In the genomic region with DNA sequence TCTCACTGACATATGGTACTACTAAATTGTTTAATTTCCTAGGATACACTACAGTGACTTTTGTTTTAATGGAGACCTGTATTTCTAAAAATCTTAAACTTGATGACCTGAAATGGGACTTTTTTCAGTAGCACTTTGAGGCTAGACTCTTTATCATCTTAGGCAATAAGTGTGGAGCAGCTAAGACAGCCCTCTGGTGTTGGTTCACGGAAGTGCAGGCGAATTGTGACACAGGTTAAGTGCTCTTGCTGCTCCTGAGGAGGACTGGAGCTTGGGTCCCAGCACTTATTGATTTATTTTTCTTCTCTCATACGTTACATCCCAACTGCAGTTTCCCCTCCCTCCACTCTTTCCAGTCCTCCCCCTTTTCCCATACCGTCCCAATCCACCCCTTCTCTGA, we compare ENCODE assay signal across 9 mouse cellular contexts.
DNase-seq lines count a peak whose midpoint lies in the region; ATAC-seq lines count a peak whose summit lies in the region.
"Had no signal": no experiment of that assay in that cellular context is flagged by ENCODE, and none has a peak within 500 bp of the region (broad histone marks: within the 10 kb centered on the region; RNA-seq: fewer than 3 reads in every experiment).

No protein-coding gene starts in this region.

- H3K27me3 ChIP-seq in heart, embryonic 11.5 days (ENCODE audit: control insufficient read depth, insufficient read depth, low read length), result no peaks in the 10 kb centered on the region

- H3K36me3 ChIP-seq in heart, embryonic 11.5 days (ENCODE audit: control insufficient read depth, insufficient read depth, low read length), result no peaks in the 10 kb centered on the region

- no peak for ATAC-seq in heart, embryonic 11.5 days (replicated peaks; ENCODE audit: insufficient number of reproducible peaks, low FRiP score, low TSS enrichment)
- peak; percentile 86 for ATAC-seq in monocyte, adult 5-6 weeks (replicated peaks; ENCODE audit: insufficient number of reproducible peaks, low FRiP score, low TSS enrichment, poor library complexity, severe bottlenecking)

- H3K4me1 ChIP-seq in heart, embryonic 11.5 days (ENCODE audit: control insufficient read depth, insufficient read depth, low read length), result no peaks in the 10 kb centered on the region

- H3K4me2 ChIP-seq in heart, embryonic 11.5 days, result no peak overlapping the region

- WGBS in heart, embryonic 11.5 days (ENCODE audit: insufficient replicate concordance), result 28% methylated on average over 4 of the region's 4 CpGs

- no peak overlapping the region for H3K9ac ChIP-seq in heart, embryonic 11.5 days (ENCODE audit: low read depth, low read length)

- no peak overlapping the region for H3K27ac ChIP-seq in heart, embryonic 11.5 days (ENCODE audit: low read depth, low read length)

- intact Hi-C loops in heart, postnatal 25 days (cut with DNase I), result loop anchor here (2.0 kb wide), 1 partner anchor 1247 kb away; no protein-coding TSS in a partner anchor

- DNase-seq in heart, adult 11 months, result peak; percentile 95
- peak; percentile 80 for DNase-seq in adrenal gland, adult 2 months
- peak; percentile 61 for DNase-seq in embryo, embryonic 11.5 days (ENCODE audit: low read depth, low spot score)
- DNase-seq in heart, postnatal 25 days (ENCODE audit: low spot score), result peak; percentile 35
- DNase-seq in left cerebral cortex, adult 18-20 months (ENCODE audit: low spot score in 2 of 2), result peak; percentile 84 to 90
- DNase-seq in telencephalon, adult 2 months (ENCODE audit: low read depth, low spot score), result peak; percentile 65

- no peak overlapping the region for H3K4me3 ChIP-seq in heart, embryonic 11.5 days (ENCODE audit: low read depth, low read length)
- H3K4me3 ChIP-seq: myocyte had no signal

- H3K9me3 ChIP-seq in heart, embryonic 11.5 days (replicated peaks; ENCODE audit: control insufficient read depth, low read length), result no peaks in the 10 kb centered on the region; the same call in 1 of the 2 replicates

Comparison
In these comparisons a context has a peak if more than half of its experiments do, and no peak if none do; other contexts are left out.
1. DNase-seq: peak in every context shown above with its lines; median percentile 95 in heart, adult 11 months; 87 in left cerebral cortex, adult 18-20 months; 80 in adrenal gland, adult 2 months; 65 in telencephalon, adult 2 months; 61 in embryo, embryonic 11.5 days; 35 in heart, postnatal 25 days.